Mouse (Mus musculus): ENCODE data around the gene Ttc24. TPM values are rescaled to one million over a fixed set of nuclear protein-coding genes. Genes with fewer than 3 reads are reported as not detected.

Ttc24 gene
- total and polyA plus RNA-seq, 3 experiments = not detected

DNA sequence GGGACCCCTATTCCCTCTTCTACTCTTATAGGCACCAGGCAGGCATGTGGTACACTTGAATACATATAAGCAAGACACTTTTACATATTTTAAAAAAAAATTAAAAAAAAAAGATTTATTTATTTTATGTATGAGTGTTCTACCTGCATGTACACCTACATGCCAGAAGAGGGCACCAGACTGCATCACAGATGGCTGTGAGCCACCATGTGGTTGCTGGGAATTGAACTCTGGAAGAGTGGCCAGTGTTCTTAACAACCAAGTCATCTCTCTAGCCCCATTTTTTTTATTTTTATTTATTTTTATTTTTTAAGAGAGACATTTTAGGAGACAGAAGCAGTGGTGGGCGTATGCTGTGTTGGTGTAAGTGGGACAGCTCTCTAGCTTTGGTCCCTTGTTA is 9.6 kb upstream of the Ttc24 start (continued):
- no peak for TF ChIP-seq MAZ (IDR thresholded peaks at IDR 0.05; ENCODE audit: low read depth, low read length)

DNA sequence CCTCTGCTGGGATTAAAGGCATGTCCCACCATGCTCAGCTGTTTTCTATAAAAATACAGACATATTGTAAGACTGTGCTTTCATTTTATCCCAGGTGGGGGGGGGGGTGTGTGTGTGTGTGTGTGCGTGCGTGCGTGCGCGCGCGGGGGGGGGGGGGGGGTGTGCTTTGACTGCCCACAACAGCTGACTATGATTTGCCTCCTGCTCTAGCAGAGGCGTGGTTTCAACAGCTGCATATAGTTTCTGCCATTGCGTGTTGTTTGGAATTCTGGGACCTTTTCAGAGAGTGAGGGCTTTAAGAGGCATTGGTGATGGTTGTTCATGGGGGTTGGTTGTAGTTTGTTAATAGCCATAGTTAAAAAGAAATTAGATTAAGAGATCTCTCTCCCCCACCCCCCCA is 7.4 kb upstream of the Ttc24 start:
- peaks cover under 1% of the 10 kb centered on the region for H3K27me3 ChIP-seq (replicated peaks)
- H3K9me3 ChIP-seq (replicated peaks; ENCODE audit: low read length) = no peaks in the 10 kb centered on the region
- no peak for TF ChIP-seq JUN (IDR thresholded peaks at IDR 0.05; ENCODE audit: insufficient read depth, low read depth, low read length)
- no peak for TF ChIP-seq TCF12 (IDR thresholded peaks at IDR 0.05; ENCODE audit: low read depth, low read length)
- TF ChIP-seq ZC3H11A (IDR thresholded peaks at IDR 0.05; ENCODE audit: low read depth, low read length) = no peak
- TF ChIP-seq CTCF (conservative IDR thresholded peaks at IDR 0.05 in 1 of 2, IDR thresholded peaks at IDR 0.05 in 1 of 2; ENCODE audit: low read depth in 2 of 2, low read length in 2 of 2) = no peak
- no peak for TF ChIP-seq USF1 (IDR thresholded peaks at IDR 0.05; ENCODE audit: low read depth, low read length)
- no peak for TF ChIP-seq MYC (IDR thresholded peaks at IDR 0.05; ENCODE audit: low read depth, low read length)
- TF ChIP-seq JUND (conservative IDR thresholded peaks at IDR 0.05; ENCODE audit: low read depth, low read length) = no peak
- no peak for TF ChIP-seq SIN3A (IDR thresholded peaks at IDR 0.05; ENCODE audit: low read length)
- no peak for TF ChIP-seq POLR2A (IDR thresholded peaks at IDR 0.05; ENCODE audit: low read depth, low read length)
- no peak for TF ChIP-seq HCFC1 (IDR thresholded peaks at IDR 0.05; ENCODE audit: low read depth, low read length)
- TF ChIP-seq MXI1 (IDR thresholded peaks at IDR 0.05; ENCODE audit: low read depth, low read length) = no peak
- no peak for TF ChIP-seq NELFE (IDR thresholded peaks at IDR 0.05; ENCODE audit: low read depth, low read length)
- no peak for TF ChIP-seq KAT2A (IDR thresholded peaks at IDR 0.05; ENCODE audit: insufficient replicate concordance, low read length)
- TF ChIP-seq GABPA (IDR thresholded peaks at IDR 0.05; ENCODE audit: insufficient replicate concordance, low read depth, low read length) = no peak
- no peak for TF ChIP-seq ETS1 (conservative IDR thresholded peaks at IDR 0.05; ENCODE audit: low read depth, low read length)
- TF ChIP-seq MAFK (IDR thresholded peaks at IDR 0.05; ENCODE audit: insufficient replicate concordance, low read length) = no peak
- TF ChIP-seq UBTF (IDR thresholded peaks at IDR 0.05; ENCODE audit: low read depth, low read length) = no peak
- TF ChIP-seq CHD2 (IDR thresholded peaks at IDR 0.05; ENCODE audit: low read length) = no peak
- TF ChIP-seq ZMIZ1 (IDR thresholded peaks at IDR 0.05; ENCODE audit: low read depth, low read length) = no peak
- H3K9ac ChIP-seq (ENCODE audit: insufficient read depth, low read depth) = no peak overlapping the region
- no peak for DNase-seq (ENCODE audit: extremely low read depth)
- H3K4me3 ChIP-seq (replicated peaks in 1 of 3; ENCODE audit: low read depth in 2 of 3, low read length in 2 of 3, poor library complexity in 1 of 3) = no peak overlapping the region
- H3K36me3 ChIP-seq (replicated peaks in 1 of 2; ENCODE audit: control insufficient read depth in 1 of 2, insufficient read depth in 1 of 2, low read length in 1 of 2) = peaks cover 16 to 48% of the 10 kb centered on the region in 2 experiments
- no peaks in the 10 kb centered on the region for H3K79me2 ChIP-seq (replicated peaks; ENCODE audit: control insufficient read depth, extremely low read depth, insufficient read depth, poor library complexity, severe bottlenecking)
- dilution Hi-C loops (cut with MboI; ENCODE audit: extremely low pct_ligation_motif_present, extremely low pct_unique_long_range_greater_than_20kb, low sequenced_read_pairs) (no loop called here), in situ Hi-C loops (cut with MboI; ENCODE audit: low pct_ligation_motif_present, low pct_unique_long_range_greater_than_20kb, low sequenced_read_pairs) (loop anchor here (5.0 kb wide), 2 partner anchors 47 to 82 kb away; no protein-coding TSS in a partner anchor)
- peaks cover 10 to 40% of the 10 kb centered on the region in 2 experiments for H3K4me1 ChIP-seq (ENCODE audit: control insufficient read depth in 1 of 2, insufficient read depth in 2 of 2)
- no peak overlapping the region for H3K4me2 ChIP-seq (ENCODE audit: insufficient read depth, low read depth, poor library complexity, severe bottlenecking)
- no peak overlapping the region for H3K27ac ChIP-seq (ENCODE audit: insufficient read depth, low read depth)

DNA sequence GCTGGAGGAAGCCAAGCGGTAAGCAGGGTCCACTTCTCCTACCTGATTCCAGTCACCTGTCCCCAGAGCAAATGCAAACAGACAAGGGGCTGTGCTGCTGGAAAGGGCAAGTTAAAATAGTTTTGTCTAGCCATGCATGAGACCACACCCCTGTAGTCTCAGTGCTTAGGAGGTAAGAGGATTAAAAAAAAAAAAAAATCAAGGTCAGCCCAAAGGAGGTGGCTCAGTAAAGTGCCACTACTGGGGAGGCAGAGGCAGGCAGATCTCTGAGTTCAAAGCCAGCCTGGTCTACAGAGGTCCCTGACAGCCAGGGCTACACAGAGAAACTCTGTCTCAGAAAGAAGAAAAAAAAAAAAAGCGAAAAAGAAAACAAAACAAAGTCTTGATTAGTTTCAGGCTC is 5.9 kb upstream of the Ttc24 start:
- in situ Hi-C loops (cut with MboI; ENCODE audit: low pct_ligation_motif_present, low pct_unique_long_range_greater_than_20kb, low sequenced_read_pairs) = loop anchor here (5.0 kb wide), 1 partner anchor 62 kb away; no protein-coding TSS in a partner anchor
- peaks cover 10 to 40% of the 10 kb centered on the region in 2 experiments for H3K4me1 ChIP-seq (ENCODE audit: control insufficient read depth in 1 of 2, insufficient read depth in 2 of 2)
- H3K4me3 ChIP-seq (replicated peaks in 1 of 3; ENCODE audit: low read depth in 2 of 3, low read length in 2 of 3, poor library complexity in 1 of 3) = no peak overlapping the region
- H3K9ac ChIP-seq (ENCODE audit: insufficient read depth, low read depth) = no peak overlapping the region
- H3K27ac ChIP-seq (ENCODE audit: insufficient read depth, low read depth) = no peak overlapping the region
- DNase-seq (ENCODE audit: extremely low read depth) = peak; percentile 12
- no peaks in the 10 kb centered on the region for H3K79me2 ChIP-seq (replicated peaks; ENCODE audit: control insufficient read depth, extremely low read depth, insufficient read depth, poor library complexity, severe bottlenecking)
- dilution Hi-C loops (cut with MboI; ENCODE audit: extremely low pct_ligation_motif_present, extremely low pct_unique_long_range_greater_than_20kb, low sequenced_read_pairs) = no loop called here
- no peak overlapping the region for H3K4me2 ChIP-seq (ENCODE audit: insufficient read depth, low read depth, poor library complexity, severe bottlenecking)
- H3K9me3 ChIP-seq (replicated peaks; ENCODE audit: low read length) = no peaks in the 10 kb centered on the region
- H3K36me3 ChIP-seq (replicated peaks in 1 of 2; ENCODE audit: control insufficient read depth in 1 of 2, insufficient read depth in 1 of 2, low read length in 1 of 2) = peaks cover 6 to 33% of the 10 kb centered on the region in 2 experiments
- peaks cover 6% of the 10 kb centered on the region for H3K27me3 ChIP-seq (replicated peaks)
- TF ChIP-seq ELF1 (IDR thresholded peaks at IDR 0.05; ENCODE audit: low read depth, low read length) (no peak), ZNF384 (IDR thresholded peaks at IDR 0.05; ENCODE audit: low read depth, low read length) (peak; percentile 54), JUND (conservative IDR thresholded peaks at IDR 0.05; ENCODE audit: low read depth, low read length) (no peak)

All from CH12.LX (cell line).